Mouse (Mus musculus): ENCODE results near the gene Vmn1r90. TPM values are rescaled to one million over a fixed set of nuclear protein-coding genes. Genes with fewer than 3 reads are reported as not detected.
A peak's percentile ranks its signal among the peaks of the same experiment; 100 is the strongest.
"Not testable (repeated sequence)": the region's sequence is repeated elsewhere in the genome, so short reads cannot be mapped to it uniquely, and the experiment has no call there.

The Vmn1r90 gene
- not detected for total RNA-seq (2021)
- long read RNA-seq, experiment 1, result 0 reads
- long read RNA-seq, experiment 2, result 0 reads

GRCm38 (mm10) chr7:14563406-14563805, at the start of gene Vmn1r90:
TSS of gene Vmn1r90 (minus strand) at chr7:14563506.
- no peak for TF ChIP-seq CTCF (conservative IDR thresholded peaks at IDR 0.05)
- Histone ChIP-seq H3K27ac (no peak within 1 kb of the TSS), H3K4me3 (no peak within 1 kb of the TSS)
- DNase-seq (ENCODE audit: low spot score in 2 of 2), result no peak

- not testable (repeated sequence) for H3K4me3 ChIP-seq; DNase-seq (ENCODE audit: low spot score in 2 of 2); H3K27ac ChIP-seq
- peak; percentile 49 for TF ChIP-seq CTCF (conservative IDR thresholded peaks at IDR 0.05)
Observed at GRCm38 (mm10) chr7:14593009-14593408, 29.7 kb upstream of the Vmn1r90 start.

GRCm38 (mm10) chr7:14552284-14552683, 11.0 kb downstream of the Vmn1r90 start:
- DNase-seq (ENCODE audit: low spot score in 2 of 2), result no peak
- no peak for TF ChIP-seq CTCF (conservative IDR thresholded peaks at IDR 0.05)

GRCm38 (mm10) chr7:14525280-14525679, 38.0 kb downstream of the Vmn1r90 start:
- H3K4me3 ChIP-seq, result no peak overlapping the region
- no peak for DNase-seq (ENCODE audit: low spot score in 2 of 2)
- no peak overlapping the region for H3K27ac ChIP-seq
- no peak for TF ChIP-seq CTCF (conservative IDR thresholded peaks at IDR 0.05)

More at GRCm38 (mm10) chr7:14552284-14552683, 11.0 kb downstream of the Vmn1r90 start:
- Histone ChIP-seq H3K4me3 (no peak overlapping the region), H3K27ac (no peak overlapping the region)

GRCm38 (mm10) chr7:14522636-14523035, 40.7 kb downstream of the Vmn1r90 start:
- Histone ChIP-seq H3K27ac (no peak overlapping the region), H3K4me3 (no peak overlapping the region)
- DNase-seq (ENCODE audit: low spot score in 2 of 2), result no peak
- no peak for TF ChIP-seq CTCF (conservative IDR thresholded peaks at IDR 0.05)

GRCm38 (mm10) chr7:14518301-14518700, 45.0 kb downstream of the Vmn1r90 start:
- DNase-seq (ENCODE audit: low spot score in 2 of 2), result no peak
- no peak overlapping the region for H3K4me3 ChIP-seq
- no peak for TF ChIP-seq CTCF (conservative IDR thresholded peaks at IDR 0.05)
- no peak overlapping the region for H3K27ac ChIP-seq

Other genes starting within 250 kb of the Vmn1r90 start
- gene Obox8, start 229.9 kb downstream of the Vmn1r90 start, total RNA-seq (2021), result not detected
- gene Sult2a8, start 116.7 kb downstream of the Vmn1r90 start, total RNA-seq (2021), result not detected
- gene Sult2a7, start 69.3 kb downstream of the Vmn1r90 start, total RNA-seq (2021), result not detected
- gene Obox7, start 96.0 kb upstream of the Vmn1r90 start, total RNA-seq (2021), result not detected

Measured in layer of hippocampus, adult 2 months (tissue).